Mouse (Mus musculus): Measurements from ENCODE around the gene Ogdhl. TPM values are rescaled to one million over a fixed set of nuclear protein-coding genes. Genes with fewer than 3 reads are reported as not detected.

Gene Ogdhl
- polyA plus RNA-seq, 2 experiments: 9.7 to 11.2 TPM

- ATAC-seq (ENCODE audit: low FRiP score, low read depth): no peak
- no peaks in the 10 kb centered on the region for H3K27me3 ChIP-seq (ENCODE audit: control insufficient read depth, insufficient read depth, low read length)
- no peak for TF ChIP-seq POLR2A (IDR thresholded peaks at IDR 0.05; ENCODE audit: borderline replicate concordance, extremely low read depth, insufficient read depth, insufficient read length)
- no peak for DNase-seq (ENCODE audit: low spot score)
- H3K27ac ChIP-seq (replicated peaks; ENCODE audit: low read depth, low read length): no peak overlapping the region
- no peaks in the 10 kb centered on the region for H3K36me3 ChIP-seq (ENCODE audit: control insufficient read depth, insufficient read depth, low read length)
- 89% methylated on average over 2 of the region's 2 CpGs for WGBS
- no peaks in the 10 kb centered on the region for H3K4me1 ChIP-seq (ENCODE audit: control insufficient read depth, insufficient read depth, low read length)
- no peak overlapping the region for H3K4me3 ChIP-seq (replicated peaks; ENCODE audit: low read length)
- no peaks in the 10 kb centered on the region for H3K9me3 ChIP-seq (ENCODE audit: control insufficient read depth, low read length)
- no peak overlapping the region for H3K4me2 ChIP-seq (replicated peaks; ENCODE audit: low read depth, low read length, severe bottlenecking)
- H3K9ac ChIP-seq (ENCODE audit: low read depth, low read length, severe bottlenecking): no peak overlapping the region
Measured at GRCm38 (mm10) chr14:32311381-32312035, 10.3 kb upstream of the Ogdhl start.

GRCm38 (mm10) chr14:32317822-32318221 is 4.0 kb upstream of the Ogdhl start:
- Histone ChIP-seq H3K9ac (ENCODE audit: low read depth, low read length, severe bottlenecking) (no peak overlapping the region), H3K36me3 (ENCODE audit: control insufficient read depth, insufficient read depth, low read length) (no peaks in the 10 kb centered on the region), H3K27ac (replicated peaks; ENCODE audit: low read depth, low read length) (no peak overlapping the region), H3K27me3 (ENCODE audit: control insufficient read depth, insufficient read depth, low read length) (no peaks in the 10 kb centered on the region), H3K4me1 (ENCODE audit: control insufficient read depth, insufficient read depth, low read length) (no peaks in the 10 kb centered on the region), H3K4me3 (replicated peaks; ENCODE audit: low read length) (no peak overlapping the region), H3K4me2 (replicated peaks; ENCODE audit: low read depth, low read length, severe bottlenecking) (no peak overlapping the region), H3K9me3 (ENCODE audit: control insufficient read depth, low read length) (no peaks in the 10 kb centered on the region)
- no peak for TF ChIP-seq POLR2A (IDR thresholded peaks at IDR 0.05; ENCODE audit: borderline replicate concordance, extremely low read depth, insufficient read depth, insufficient read length)
- ATAC-seq (ENCODE audit: low FRiP score, low read depth): no peak
- DNase-seq (ENCODE audit: low spot score): no peak
- 9% methylated on average over 4 of the region's 4 CpGs for WGBS

- 91% methylated on average over 5 of the region's 5 CpGs for WGBS
- ATAC-seq (ENCODE audit: low FRiP score, low read depth): no peak
Measured at GRCm38 (mm10) chr14:32323221-32323620, 1.4 kb downstream of the Ogdhl start.

GRCm38 (mm10) chr14:32327366-32327765 is 5.5 kb downstream of the Ogdhl start:
- no peak for ATAC-seq (ENCODE audit: low FRiP score, low read depth)
- Histone ChIP-seq H3K27me3 (ENCODE audit: control insufficient read depth, insufficient read depth, low read length) (no peaks in the 10 kb centered on the region), H3K9ac (ENCODE audit: low read depth, low read length, severe bottlenecking) (no peak overlapping the region), H3K36me3 (ENCODE audit: control insufficient read depth, insufficient read depth, low read length) (no peaks in the 10 kb centered on the region), H3K4me3 (replicated peaks; ENCODE audit: low read length) (no peak overlapping the region), H3K4me1 (ENCODE audit: control insufficient read depth, insufficient read depth, low read length) (no peaks in the 10 kb centered on the region), H3K27ac (replicated peaks; ENCODE audit: low read depth, low read length) (no peak overlapping the region), H3K4me2 (replicated peaks; ENCODE audit: low read depth, low read length, severe bottlenecking) (no peak overlapping the region), H3K9me3 (ENCODE audit: control insufficient read depth, low read length) (no peaks in the 10 kb centered on the region)
- no peak for DNase-seq (ENCODE audit: low spot score)
- WGBS: 91% methylated on average over 9 of the region's 9 CpGs
- no peak for TF ChIP-seq POLR2A (IDR thresholded peaks at IDR 0.05; ENCODE audit: borderline replicate concordance, extremely low read depth, insufficient read depth, insufficient read length)

More at GRCm38 (mm10) chr14:32323221-32323620, 1.4 kb downstream of the Ogdhl start:
- Histone ChIP-seq H3K4me2 (replicated peaks; ENCODE audit: low read depth, low read length, severe bottlenecking) (no peak overlapping the region), H3K27me3 (ENCODE audit: control insufficient read depth, insufficient read depth, low read length) (no peaks in the 10 kb centered on the region), H3K36me3 (ENCODE audit: control insufficient read depth, insufficient read depth, low read length) (no peaks in the 10 kb centered on the region), H3K27ac (replicated peaks; ENCODE audit: low read depth, low read length) (no peak overlapping the region), H3K4me3 (replicated peaks; ENCODE audit: low read length) (no peak overlapping the region), H3K4me1 (ENCODE audit: control insufficient read depth, insufficient read depth, low read length) (no peaks in the 10 kb centered on the region), H3K9ac (ENCODE audit: low read depth, low read length, severe bottlenecking) (no peak overlapping the region), H3K9me3 (ENCODE audit: control insufficient read depth, low read length) (no peaks in the 10 kb centered on the region)
- DNase-seq (ENCODE audit: low spot score): no peak
- no peak for TF ChIP-seq POLR2A (IDR thresholded peaks at IDR 0.05; ENCODE audit: borderline replicate concordance, extremely low read depth, insufficient read depth, insufficient read length)

- no peak for TF ChIP-seq POLR2A (IDR thresholded peaks at IDR 0.05; ENCODE audit: borderline replicate concordance, extremely low read depth, insufficient read depth, insufficient read length)
- no peak overlapping the region for H3K4me3 ChIP-seq (replicated peaks; ENCODE audit: low read length)
- 85% methylated on average over 20 of the region's 20 CpGs for WGBS
- no peak for DNase-seq (ENCODE audit: low spot score)
- no peaks in the 10 kb centered on the region for H3K27me3 ChIP-seq (ENCODE audit: control insufficient read depth, insufficient read depth, low read length)
- H3K36me3 ChIP-seq (ENCODE audit: control insufficient read depth, insufficient read depth, low read length): peaks cover 2% of the 10 kb centered on the region; the same call in 1 of the 2 replicates
- no peak overlapping the region for H3K4me2 ChIP-seq (replicated peaks; ENCODE audit: low read depth, low read length, severe bottlenecking)
- no peaks in the 10 kb centered on the region for H3K4me1 ChIP-seq (ENCODE audit: control insufficient read depth, insufficient read depth, low read length)
- no peak for ATAC-seq (ENCODE audit: low FRiP score, low read depth)
- no peaks in the 10 kb centered on the region for H3K9me3 ChIP-seq (ENCODE audit: control insufficient read depth, low read length)
- no peak overlapping the region for H3K9ac ChIP-seq (ENCODE audit: low read depth, low read length, severe bottlenecking)
- H3K27ac ChIP-seq (replicated peaks; ENCODE audit: low read depth, low read length): no peak overlapping the region
Measured at GRCm38 (mm10) chr14:32332515-32333445, 11.0 kb downstream of the Ogdhl start.
